Mouse (Mus musculus) C2C12 (cell line): ENCODE results near the gene Rab42.

Source experiments
- CEBPB ChIP-seq: IDR thresholded peaks from one replicate; pipeline ENCODE4 v1.6.1; 2011; ENCODE audit warnings: low read depth, mild to moderate bottlenecking, control low read depth, moderate library complexity
- CTCF ChIP-seq: IDR thresholded peaks from one replicate; pipeline ENCODE4 v1.5.1; 2011; ENCODE audit not compliant: control insufficient read depth, insufficient read depth, insufficient read length
- MAX ChIP-seq: IDR thresholded peaks from one replicate; pipeline ENCODE4 v1.6.1; 2011; ENCODE audit warnings: mild to moderate bottlenecking, control low read depth
- MYOG ChIP-seq: IDR thresholded peaks from one replicate; pipeline ENCODE4 v1.6.1; 2011; ENCODE audit not compliant: control insufficient read depth, insufficient read length; ENCODE audit errors: extremely low read depth
- USF1 ChIP-seq: IDR thresholded peaks from one replicate; pipeline ENCODE4 v1.6.1; 2011; ENCODE audit warnings: low read depth, mild to moderate bottlenecking, control low read depth, moderate library complexity

DNA sequence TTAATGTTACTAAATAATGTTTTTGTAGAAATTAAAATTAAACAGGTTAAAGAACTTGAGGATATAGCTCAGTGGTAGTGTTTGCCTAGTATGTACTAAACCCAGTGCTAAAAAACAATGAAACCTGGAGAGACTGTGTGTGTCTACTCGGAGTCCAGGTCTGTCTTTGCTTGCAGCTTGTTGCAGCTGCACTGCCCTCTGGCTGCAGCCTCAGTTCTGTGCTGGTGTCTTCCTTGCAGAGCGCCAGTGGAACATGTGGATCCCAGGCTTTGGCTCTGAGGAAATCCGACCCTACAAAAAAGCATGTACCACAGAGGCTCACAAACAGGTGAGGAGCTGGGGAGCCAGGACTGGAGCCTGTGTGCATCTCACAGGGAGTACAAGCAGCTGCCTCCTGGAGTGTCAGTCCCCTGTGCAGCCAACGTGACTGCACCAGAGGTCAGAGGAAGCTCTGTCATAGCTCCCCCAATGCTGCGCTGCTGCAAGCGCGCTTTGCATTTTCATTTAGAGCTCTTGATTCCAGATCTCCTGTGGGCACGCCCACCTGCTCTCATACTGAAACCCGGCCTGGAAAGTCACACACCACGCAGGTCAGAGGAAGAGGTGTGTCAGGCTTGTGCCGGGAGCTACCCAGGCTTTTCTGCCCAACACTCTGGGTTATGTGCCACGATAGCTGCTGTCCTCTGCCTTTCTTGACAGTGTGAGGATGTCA lies 11.4 kb downstream of the Rab42 start:
- TF ChIP-seq CEBPB (no peak), CTCF (no peak), USF1 (no peak), MAX (no peak), MYOG (no peak)
